Mouse (Mus musculus): ENCODE data around the gene Trim72.
"Not testable (repeated sequence)": the region's sequence is repeated elsewhere in the genome, so short reads cannot be mapped to it uniquely, and the experiment has no call there.

Trim72 gene

DNA sequence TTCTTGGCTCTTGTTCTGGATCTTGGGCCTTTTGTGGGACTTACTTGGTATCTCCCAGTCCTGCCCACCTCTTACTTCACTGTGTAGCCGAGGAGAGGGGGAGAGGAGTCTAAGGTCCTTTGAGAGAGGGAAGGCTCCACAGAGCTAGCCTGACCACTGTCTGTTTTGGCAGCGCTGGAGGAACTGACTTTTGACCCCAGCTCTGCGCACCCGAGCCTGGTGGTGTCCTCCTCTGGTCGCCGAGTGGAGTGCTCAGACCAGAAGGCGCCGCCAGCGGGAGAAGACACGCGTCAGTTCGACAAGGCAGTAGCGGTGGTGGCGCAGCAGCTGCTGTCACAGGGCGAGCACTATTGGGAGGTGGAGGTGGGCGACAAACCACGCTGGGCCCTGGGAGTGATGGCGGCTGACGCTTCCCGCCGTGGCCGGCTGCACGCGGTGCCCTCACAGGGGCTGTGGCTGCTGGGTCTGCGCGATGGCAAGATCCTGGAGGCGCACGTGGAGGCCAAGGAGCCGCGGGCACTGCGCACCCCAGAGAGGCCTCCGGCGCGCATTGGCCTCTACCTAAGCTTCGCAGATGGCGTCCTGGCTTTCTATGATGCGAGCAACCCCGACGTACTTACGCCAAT lies 6.1 kb downstream of the Trim72 start:
- peak; percentile 37 for DNase-seq

DNA sequence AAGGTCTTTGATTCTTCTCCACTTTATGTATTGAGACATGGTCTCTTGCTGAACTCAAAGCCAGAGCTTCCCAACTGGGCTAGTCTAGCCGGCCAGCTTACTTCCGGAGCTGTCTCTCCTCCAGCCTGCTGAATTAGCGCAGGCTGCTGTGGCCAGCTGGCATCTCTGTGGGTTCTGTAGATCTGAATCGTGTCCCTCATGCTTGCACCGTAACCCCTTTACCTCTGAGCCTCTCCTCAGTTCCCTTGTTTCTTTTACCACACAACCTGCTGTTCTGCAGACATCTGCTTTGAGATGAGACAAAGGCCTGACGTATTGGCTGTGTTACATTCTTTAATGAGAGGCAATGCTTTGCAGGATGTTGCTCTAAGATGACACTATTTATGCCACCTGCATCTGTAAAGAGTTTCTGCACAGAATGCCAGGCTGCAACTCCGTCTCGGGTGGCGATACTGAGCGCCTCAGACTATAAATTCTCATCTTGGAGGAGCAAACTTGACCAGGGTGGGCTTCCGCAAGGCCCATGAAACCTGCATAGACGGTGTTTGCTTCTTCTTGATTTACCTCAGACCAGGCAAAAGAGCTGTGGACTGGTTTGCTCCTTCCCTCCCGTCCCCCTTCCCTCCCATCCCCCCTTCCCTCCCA lies 8.5 kb downstream of the Trim72 start:
- DNase-seq = peak; percentile 64

DNA sequence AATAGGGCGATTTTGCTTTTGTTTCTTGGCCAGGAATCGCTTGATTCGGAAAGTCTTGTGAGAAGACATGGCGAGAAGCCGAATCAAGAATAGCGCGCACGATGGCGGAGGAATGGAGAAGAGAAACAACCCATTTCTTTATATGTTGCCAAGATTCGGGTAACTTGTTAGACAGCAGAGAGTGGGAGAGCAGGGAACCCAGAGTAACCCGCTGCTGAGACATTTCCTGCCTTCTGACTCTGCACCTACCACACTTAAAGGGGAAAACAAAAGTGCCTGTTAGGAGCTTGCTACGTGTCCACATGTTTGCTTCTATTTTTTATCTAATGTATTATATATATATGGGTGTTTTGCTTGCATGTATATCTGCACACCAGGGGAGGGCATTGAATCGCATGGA lies 9.4 kb downstream of the Trim72 start:
- DNase-seq = peak; percentile 38

DNA sequence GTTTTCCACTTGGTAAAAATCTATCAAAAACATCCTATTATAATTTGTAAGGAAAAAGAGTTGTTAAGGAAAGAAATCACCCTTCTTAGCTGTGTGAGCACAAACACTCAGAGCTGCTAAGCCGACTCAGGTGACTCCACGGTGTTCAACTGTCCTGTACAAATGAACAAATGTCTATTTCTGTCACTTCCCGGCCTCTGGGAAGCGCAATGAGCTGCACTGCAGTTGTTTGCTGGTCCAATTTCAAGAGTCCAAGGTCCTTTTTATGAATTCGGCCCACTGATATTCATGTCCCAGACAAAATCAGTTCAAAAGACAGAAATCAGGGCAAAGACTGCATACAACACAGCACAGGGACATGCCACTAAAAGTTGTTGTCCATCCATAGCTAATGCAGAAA lies 12.4 kb downstream of the Trim72 start:
- DNase-seq = not testable (repeated sequence)

DNA sequence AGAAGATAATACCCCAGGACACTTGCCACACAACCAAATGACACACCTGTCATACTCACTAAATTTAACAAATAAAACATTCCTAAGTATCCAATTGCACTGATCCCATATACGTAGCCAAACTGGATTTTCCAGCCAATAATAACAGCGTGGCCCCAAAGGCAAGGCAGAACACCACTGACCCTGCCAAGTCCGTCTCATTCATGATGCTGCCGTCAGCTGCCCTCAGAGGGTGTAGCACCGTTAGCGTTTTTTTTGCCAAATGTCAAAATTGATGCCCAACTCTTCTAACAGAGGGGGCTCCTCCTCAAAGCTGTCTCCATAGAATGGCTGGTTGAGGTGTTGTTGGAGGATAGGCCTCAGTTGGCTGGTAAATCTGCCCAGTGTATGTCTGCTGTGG lies 12.9 kb downstream of the Trim72 start:
- no peak for DNase-seq

DNA sequence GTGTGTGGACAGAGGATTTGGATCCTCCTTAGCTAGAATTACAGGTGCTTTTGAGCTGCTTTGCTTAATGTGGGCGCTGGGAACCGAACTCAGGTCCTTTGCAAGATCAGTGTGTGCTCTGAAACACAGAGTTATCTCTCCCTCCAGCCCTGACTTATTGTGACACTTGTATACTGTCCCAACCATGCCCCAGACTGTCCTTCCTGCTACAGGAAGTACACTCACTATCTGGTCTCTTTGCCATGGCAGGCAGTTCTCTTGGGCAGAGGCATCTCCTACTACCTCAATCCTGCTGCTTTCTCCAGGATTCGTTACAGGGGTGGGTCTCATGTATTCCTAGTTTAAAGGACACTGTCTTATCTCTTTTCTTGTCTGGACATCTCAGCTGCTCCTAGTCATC lies 14.5 kb downstream of the Trim72 start:
- DNase-seq = no peak

DNA sequence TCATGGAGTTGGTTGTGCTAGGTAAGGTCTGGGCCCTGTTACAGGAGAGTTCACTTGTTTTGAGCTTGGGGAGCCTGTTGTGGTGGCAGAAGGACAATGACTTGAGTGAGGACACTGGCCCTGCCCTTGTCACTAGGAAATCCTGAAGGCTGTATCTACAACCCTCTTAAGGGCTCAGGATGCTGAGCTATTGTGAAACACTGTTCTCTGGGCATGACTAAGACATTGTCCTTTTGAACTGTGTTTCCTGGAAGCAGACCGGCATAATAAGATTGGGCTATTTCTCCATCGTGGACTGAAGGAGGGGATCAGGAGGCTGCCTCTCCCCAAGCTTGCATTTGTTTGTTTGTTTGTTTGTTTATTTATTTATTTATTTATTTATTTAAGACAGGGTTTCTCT lies 15.4 kb downstream of the Trim72 start:
- no peak for DNase-seq

DNA sequence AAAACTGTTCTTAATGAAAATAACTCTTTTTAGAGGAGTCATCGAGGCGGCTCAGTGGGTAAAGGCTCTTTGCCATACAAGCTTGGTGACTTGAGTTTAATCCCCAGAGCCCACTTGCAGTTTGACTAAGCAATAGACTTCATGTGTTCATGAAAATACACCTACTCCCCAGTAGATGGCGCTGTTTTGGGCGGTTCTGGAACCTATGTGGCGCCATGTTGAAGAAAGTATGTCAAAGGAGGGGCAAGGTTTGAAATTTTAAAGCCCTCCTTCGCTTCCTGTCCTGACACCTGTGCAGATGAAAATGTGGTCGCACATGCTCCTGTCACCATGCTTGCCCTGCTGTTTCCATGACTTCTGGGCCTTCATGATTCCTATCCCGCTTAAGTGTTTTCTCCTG lies 19.2 kb downstream of the Trim72 start:
- peak; percentile 54 for DNase-seq

DNA sequence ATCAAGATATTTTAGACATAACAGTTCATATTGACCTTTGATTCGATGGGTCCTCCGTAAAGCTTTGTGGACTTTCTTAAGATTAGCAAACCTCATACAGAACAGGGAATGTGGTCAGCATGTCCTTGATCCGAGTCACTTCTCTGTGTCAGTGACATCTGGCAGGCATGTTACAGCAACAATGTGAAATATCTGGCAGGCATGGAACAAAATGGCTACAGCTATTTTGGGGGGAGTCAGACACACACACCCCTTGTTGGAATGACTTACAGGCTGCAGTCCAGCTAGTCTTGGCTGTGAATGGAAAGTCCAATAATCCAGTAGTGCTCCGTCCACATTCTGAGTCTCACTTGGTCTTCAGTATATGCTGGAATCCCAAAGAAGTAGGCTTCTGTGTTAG lies 19.8 kb downstream of the Trim72 start:
- no peak for DNase-seq

DNA sequence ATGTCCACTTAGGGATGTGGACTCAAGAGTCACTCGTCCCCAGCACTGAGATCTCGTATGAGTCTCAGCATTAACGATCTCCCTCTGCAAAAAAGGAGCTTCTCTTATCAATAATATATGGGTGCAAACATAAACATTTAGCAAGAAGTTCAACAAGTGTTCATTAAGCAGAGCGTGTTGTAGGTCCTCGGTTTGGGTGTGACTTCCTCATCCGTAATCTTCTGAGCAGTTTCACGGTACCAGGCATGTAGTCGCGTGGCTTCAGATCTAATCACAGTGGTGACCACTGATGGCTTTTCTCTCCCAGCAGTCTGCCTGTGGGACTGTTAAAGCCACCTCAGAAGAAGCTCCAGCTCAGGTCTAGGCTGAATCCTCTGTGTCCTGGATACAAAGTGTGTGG lies 20.6 kb downstream of the Trim72 start:
- no peak for DNase-seq

DNA sequence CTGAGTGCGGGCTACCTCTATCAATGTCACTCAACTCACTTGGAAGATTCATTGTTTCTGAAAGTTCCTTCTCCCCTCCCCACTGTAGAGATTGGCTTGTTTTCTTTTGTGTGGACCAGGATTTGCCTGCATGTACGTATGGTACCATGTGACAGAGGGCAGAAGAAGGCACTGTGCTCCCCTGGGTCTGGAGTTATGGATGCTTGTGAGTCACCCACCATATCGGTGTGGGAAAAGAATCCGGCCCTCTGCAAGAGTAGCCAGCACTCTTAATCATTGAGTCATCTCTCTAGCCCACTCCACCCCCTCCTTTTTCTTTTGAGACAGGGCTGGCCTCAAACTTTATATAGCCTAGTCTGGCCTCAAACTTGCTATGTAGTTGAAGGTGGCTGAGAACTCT lies 21.2 kb downstream of the Trim72 start:
- DNase-seq = no peak

DNA sequence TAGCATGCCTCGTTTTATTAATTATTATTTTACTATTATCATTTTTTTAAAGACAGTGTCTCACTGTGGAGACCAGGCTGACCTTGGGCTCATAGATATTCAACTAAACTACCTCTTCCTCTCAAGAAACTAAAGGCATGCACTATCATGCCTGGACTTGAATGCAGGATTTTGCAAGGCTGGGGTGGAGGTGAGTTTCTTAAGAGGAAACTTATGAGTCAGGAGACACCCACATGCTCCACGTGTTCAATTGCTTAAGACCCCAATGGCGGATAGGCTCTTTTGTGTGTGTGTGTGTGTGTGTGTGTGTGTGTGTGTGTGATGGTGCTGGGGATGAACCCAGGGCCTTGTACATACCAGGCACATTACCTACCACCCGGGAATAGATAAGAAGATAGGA lies 21.6 kb downstream of the Trim72 start:
- DNase-seq = no peak

DNA sequence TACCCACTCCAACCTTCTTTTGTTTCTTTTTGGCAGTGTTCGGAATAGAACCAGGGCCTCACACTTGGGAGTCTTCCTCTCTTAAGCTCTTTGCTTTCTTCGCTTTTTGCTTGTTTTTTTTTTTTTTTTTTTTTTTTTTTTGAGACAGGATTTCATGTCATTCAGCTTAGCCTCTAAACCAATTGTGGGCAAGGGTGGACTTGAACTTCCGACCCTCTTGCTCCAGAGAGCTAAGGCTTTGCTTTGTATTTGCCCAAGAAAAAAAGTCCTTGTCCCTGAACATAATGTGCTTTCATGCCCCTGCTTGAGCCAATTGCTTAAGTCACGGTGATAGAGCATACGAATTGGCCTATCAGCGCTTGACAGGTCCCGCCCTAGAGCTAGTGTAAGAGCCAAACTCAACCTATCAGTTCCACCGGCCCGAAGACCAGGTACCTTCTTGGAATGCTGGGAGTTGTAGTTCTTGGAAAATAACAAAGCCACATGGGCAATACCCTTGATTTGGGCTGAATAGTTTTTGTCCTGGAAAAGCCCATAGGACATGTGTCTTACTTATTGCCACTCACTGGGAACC lies 27.7 kb downstream of the Trim72 start:
- DNase-seq = no peak

DNA sequence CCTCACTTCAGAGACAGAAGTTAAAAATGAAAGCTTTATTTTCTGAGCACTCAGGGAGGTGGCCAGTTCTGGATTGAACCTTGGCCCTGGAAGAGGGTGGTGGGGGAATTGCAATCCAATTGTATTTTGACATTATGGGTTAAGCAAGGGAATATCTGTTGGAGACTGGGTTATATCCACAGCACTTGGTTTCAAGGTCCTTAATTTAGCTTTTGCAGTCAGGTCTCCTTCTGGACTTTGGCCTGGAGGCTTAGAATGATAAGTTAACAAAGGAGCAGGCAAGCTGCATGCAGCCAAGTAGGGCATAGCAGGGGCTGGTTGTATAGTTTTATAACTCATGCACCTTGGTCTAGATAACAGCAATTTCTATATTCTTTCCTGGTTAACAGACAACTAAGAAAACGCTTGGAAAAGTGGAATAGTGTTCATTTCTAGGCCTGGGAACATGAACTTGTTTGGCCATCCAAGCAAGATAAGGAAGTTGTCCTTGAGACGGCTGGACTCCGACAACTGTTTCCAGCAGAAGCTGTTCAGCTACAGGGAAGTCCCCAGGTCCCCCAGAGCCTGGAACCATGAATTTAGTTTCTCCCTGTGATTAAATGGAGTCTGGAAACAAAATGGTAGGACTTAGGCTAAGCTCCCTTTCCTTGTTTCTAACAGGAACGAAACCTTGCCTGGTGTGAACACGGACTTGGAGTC lies 28.7 kb downstream of the Trim72 start:
- no peak for DNase-seq

DNA sequence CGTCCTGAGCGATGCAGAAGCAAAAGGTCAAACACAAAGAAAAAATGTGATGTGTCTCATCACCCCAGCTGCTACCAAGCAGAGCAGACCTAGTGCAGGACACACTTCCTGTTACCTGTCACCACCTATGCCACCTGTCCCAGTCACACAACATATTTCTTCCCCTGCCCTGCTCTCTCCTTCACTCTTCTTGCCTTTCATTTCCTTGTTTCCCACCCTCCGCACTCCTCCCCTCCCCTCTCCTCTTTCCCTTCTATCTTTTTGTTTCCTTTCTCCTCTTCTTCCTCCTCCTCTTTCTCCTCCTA lies 29.2 kb downstream of the Trim72 start:
- DNase-seq = no peak

DNA sequence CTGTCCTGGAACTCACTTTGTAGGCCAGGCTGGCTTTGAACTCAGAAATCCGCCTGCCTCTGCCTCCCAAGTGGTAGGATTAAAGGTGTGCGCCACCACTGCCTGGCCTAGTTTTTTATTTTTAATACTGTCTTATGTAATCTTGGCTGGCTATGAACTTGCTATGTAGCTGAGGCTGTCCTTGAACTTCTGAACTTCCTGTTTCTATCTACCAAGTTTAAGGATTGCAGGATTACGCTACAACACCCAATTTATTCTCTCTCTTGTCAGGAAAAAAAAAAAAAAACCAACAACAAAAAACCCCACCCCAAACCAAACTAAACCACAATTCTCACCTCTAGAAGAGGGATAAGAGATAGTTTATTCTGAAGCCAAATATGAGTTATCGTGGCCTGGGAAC lies 29.9 kb downstream of the Trim72 start:
- no peak for DNase-seq

DNA sequence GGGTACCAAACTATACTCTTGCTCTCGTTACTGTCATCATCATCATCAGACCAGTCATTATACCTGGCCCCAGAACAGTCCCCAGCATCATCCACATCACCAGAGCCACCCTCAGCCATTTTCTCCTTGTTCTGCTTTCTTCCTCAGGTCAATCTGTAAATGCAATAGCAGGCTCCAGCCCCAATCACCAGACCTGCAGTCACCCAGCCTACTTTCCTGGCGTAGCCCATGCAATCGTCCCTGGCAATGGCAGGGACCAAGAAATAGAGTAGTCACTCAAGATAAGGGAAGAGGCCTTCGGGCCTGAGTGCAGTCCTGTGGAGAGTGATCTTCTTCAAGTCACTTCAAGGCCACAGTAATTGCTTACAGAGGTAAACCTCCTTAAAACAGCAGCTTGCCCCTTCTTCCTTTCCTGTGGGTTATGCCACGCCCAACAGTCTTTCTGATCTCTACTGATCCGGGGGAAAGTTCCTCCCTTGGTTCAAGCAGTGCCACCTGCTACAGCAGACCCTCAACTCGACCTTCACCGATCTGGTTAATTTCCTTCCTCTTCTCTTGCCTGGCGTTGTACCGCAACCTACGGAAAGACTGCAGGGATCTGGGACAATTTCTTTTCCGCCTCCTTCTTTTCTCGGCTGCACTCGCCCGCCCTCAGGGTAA lies 38.5 kb downstream of the Trim72 start:
- DNase-seq = not testable (repeated sequence)

DNA sequence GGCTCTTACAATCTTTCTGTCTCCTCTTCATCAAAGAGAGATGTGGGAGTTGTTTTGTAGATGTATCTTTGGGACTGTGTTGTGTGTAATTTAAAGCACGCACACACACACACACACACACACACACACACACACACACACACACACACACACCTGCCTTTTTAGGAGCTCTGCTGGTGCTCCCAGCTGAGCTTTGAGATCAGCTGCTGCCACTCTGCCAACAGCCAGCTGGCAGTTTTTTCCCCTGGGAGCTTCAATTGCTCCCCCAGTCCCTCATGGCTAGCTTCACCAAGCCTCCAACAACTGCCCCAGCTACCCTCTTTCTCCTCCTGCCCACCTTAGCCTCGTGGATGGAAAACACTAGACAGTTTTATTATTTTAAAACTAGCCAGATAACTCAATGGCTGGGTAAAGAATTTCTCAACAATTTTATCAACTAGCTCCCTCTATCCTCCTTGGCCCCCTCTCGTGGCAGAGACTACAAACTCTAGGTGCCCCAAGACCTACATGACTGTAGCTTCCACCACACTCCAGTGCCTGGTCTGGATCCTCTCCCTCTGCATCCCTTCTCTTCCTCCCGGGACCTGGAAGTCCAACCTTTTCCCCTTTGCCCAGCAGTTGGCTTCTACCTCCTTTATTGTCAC lies 40.5 kb downstream of the Trim72 start:
- DNase-seq = peak; percentile 76

DNA sequence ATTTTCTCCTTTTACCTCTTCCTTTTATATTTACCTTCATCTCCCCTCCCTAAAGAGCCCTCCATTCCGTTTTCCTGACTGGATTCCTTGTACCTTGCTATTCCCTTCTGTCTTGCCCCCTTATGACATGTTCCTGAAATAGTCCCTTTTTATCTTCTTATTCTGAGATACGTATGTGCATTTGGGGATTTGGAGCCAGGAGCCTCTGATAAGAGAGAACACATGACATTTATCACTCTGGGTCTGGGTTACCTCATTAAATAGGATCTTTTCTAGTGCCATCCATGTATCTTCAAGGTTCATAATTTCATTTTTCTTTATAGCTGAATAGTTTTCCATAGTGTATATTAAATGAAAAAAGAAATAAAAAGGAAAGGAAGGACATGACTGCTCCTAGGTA lies 41.9 kb downstream of the Trim72 start:
- DNase-seq = no peak

DNA sequence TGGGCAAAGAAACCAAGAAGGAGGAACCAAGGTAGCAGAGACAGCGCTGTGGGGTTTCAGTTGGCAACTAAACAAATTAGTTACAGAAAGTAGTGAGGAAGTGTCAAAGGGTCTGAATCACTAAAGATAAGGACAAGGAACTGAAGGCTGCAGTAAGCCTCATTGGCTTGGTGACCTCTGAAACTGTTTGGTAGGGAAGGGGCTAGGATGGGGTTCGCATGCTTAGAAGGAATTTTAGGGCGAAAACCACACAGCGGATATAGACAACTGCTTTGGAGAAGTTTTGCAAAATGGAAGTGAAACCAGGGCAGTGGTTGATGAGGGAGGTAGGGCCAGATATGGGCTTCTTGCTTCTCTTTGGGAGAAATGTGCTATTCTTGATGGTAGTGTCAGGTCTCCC lies 45.1 kb downstream of the Trim72 start:
- no peak for DNase-seq

DNA sequence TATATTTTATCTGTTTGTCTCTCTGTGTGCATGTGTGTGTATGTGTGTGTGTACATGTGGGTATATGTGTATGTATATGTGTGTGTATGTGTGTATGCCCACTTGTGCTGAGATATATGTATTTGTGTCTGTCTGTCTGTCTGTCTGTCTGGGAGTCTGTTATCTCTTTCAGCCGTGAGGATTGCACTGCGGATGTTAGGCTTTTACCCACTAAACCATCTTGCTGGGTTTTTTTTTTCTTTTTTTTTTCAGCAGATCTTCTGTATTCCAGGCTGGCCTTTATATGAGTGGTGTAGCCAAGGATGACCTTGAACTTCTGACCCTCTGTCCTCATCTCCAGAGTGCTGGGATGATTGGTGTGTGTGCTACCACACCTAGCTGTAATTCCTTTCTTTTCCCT lies 45.5 kb downstream of the Trim72 start:
- no peak for DNase-seq

DNA sequence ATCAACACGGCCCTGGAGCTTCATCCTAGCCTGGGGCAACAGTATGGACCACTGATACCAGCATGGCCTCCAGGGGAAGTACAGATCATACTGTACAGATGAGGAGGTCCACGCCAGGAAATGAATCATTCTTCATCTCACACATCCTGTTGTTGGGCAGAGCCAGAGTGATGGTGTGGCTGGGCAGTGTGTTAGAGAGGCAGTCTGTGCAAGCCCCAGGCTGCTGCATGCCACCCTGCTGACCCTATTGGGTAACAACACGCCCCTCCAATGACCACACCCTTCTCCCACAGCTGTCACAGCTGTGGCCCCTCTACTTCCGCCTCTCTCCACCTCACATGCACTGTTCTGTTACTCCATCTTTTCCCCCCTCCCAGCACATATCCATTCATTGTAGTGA lies 47.0 kb downstream of the Trim72 start:
- DNase-seq = no peak

DNA sequence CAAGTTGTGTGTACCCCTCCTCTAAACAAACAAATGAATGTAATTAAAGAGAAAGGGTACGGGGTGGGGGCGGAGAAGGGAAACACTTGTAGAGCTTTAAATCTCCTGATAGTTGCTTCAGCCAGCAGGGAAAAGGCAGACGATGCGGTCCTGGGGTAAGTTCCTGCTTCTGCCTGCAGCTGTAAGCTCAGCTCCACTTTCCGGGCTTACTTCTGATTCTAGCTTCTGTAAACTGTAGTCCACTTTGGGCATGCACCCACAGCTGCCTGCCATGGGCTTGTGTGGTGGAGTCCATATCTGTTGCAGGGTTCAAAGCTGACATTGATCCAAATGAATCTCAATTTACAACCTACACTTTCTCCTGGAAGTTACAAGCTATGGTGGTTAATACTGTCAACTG lies 49.3 kb downstream of the Trim72 start:
- DNase-seq = no peak

All from thymus, postnatal 4 days (tissue).